Mouse (Mus musculus) stomach, postnatal 0 days (tissue): ENCODE data around the gene Agbl4. TPM values are rescaled to one million over a fixed set of nuclear protein-coding genes. Genes with fewer than 3 reads are reported as not detected.
A peak's percentile ranks its signal among the peaks of the same experiment; 100 is the strongest.

Source experiments
- ATAC-seq: fragments of 200-750 bp; cut with Nextera tagmentation; 2 replicates; pipeline ENCODE4 v1.8.0; 2017; ENCODE audit not compliant: low FRiP score, low TSS enrichment
- DNase-seq: peaks from one replicate; pipeline ENCODE4 v3.0.0-alpha.2; 2016; ENCODE audit warnings: low spot score
- H3K27ac ChIP-seq: fragments of 300-500 bp; sonication (generic); replicated peaks from 2 replicates; pipeline ENCODE4 v1.5.1; 2014; ENCODE audit warnings: mild to moderate bottlenecking, control low read depth
- H3K27me3 ChIP-seq: fragments of 300-500 bp; sonication (generic); 2 replicates; pipeline ENCODE4 v1.6.1; 2014; ENCODE audit warnings: low read length; ENCODE audit not compliant: control insufficient read depth, insufficient read depth
- H3K36me3 ChIP-seq: fragments of 300-500 bp; sonication (generic); 2 replicates; pipeline ENCODE4 v1.6.1; 2014; ENCODE audit warnings: low read length, mixed read lengths; ENCODE audit not compliant: control insufficient read depth, insufficient read depth
- H3K4me1 ChIP-seq: fragments of 300-500 bp; sonication (generic); replicated peaks from 2 replicates; pipeline ENCODE4 v1.6.1; 2014; ENCODE audit warnings: antibody characterized with exemption; ENCODE audit not compliant: control insufficient read depth, insufficient read depth
- H3K4me2 ChIP-seq: fragments of 300-500 bp; sonication (generic); replicated peaks from 2 replicates; pipeline ENCODE4 v1.6.1; 2014; ENCODE audit warnings: low read depth, mild to moderate bottlenecking, control low read depth, moderate library complexity
- H3K4me3 ChIP-seq: fragments of 300-500 bp; sonication (generic); 2 replicates; pipeline ENCODE4 v1.5.1; 2014; ENCODE audit warnings: low read depth, low read length, control low read depth
- H3K9ac ChIP-seq: fragments of 300-500 bp; sonication (generic); 2 replicates; pipeline ENCODE4 v1.6.1; 2014; ENCODE audit warnings: mild to moderate bottlenecking, low read length, control low read depth, mixed read lengths
- H3K9me3 ChIP-seq: fragments of 300-500 bp; sonication (generic); 2 replicates; pipeline ENCODE4 v1.6.1; 2016; ENCODE audit warnings: low read length; ENCODE audit not compliant: control insufficient read depth
- CTCF ChIP-seq: IDR thresholded peaks from 2 replicates; pipeline ENCODE4 v1.5.1; 2016; ENCODE audit warnings: antibody characterized with exemption, low read depth, mild to moderate bottlenecking, moderate library complexity
- EP300 ChIP-seq: optimal IDR thresholded peaks from 2 replicates; pipeline ENCODE3; 2016; ENCODE audit warnings: antibody characterized with exemption
- WGBS: fragments of 180-500 bp; shearing (Covaris S2); extraction: QIAGEN DNeasy Blood & Tissue Kit; methylation state at CpG from one replicate; pipeline ENCODE4 v1.1.7; 2014; 5-methylcytosine and 5-hydroxymethylcytosine counted together
- polyA plus RNA-seq: library from polyadenylated mRNA; unstranded; fragments of >200 nt; fragmentation: Nextera tagmentation; extraction: Ambion mirVana; gene quantifications from 2 replicates; pipeline ENCODE4 v1.2.1, GENCODE M21; 2015

The Agbl4 gene
- polyA plus RNA-seq, 1 experiment from 2014 or later = 0.10 TPM

DNA sequence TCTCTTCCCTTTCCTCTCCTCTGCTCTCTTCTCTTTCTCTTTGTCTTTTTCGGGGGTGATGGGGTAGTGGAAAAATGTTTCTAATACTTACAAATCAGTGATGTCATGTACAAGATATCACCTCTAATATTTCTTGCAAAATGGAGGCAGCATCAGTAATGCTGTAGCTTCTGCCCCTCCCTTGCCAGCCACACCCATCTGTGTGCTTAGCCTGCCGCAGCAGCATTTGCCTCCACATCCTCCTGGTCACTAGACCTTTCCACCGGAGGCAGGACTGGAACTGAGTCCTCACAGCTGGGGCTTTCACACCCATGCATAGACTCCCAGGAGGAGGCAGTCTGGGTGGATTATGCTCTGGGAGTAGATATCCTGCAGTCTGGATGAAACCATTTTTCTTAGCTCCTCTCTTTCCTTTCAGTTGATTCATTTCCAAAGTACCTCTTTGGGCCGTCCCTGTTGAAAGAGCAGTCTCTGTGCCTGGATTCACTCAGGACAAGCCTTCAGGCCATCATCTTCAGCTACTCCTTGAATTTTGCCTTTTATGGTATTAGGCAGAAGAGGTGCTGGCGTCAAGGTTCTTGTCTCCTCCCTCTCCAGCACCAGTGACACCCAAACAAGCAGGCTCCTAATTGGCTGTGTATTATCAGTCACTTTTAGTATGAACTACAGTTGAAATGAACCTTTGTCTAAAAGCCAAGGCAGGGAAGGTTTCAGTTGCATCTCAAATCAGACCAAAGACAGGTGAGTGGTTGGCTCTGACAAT lies 1105.7 kb downstream of the Agbl4 start:
- TF ChIP-seq EP300 (no peak), CTCF (no peak)
- Histone ChIP-seq H3K27me3 (no peaks in the 10 kb centered on the region), H3K9ac (no peak overlapping the region), H3K4me3 (no peak overlapping the region), H3K9me3 (no peaks in the 10 kb centered on the region), H3K4me1 (no peaks in the 10 kb centered on the region), H3K4me2 (no peak overlapping the region), H3K36me3 (no peaks in the 10 kb centered on the region), H3K27ac (no peak overlapping the region)
- WGBS = 38% methylated on average over 5 of the region's 5 CpGs
- ATAC-seq (0 out of 2 replicates have a peak, but pooled peaks have one; percentile 38), DNase-seq (no peak)

DNA sequence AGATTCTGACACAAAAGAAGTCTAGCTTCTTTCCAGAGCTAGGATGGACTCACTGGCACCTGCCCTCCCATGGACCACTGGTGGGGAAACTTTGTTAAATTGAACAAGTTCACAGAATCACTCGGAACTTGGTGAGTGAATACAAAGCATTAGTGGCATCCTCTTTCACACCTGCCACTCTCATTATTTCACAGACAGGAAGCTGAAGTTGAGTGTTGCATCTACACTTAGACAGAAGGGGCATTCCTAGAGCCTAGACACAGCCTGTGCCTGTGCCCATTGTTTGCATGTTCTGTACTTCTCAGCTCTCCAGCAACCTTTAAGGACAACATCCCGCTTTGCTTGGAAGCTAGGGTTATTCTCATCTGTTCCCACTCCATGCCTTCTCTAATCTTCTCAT lies 1107.5 kb downstream of the Agbl4 start:
- Histone ChIP-seq H3K27me3 (no peaks in the 10 kb centered on the region), H3K9me3 (no peaks in the 10 kb centered on the region), H3K4me1 (no peaks in the 10 kb centered on the region), H3K4me2 (no peak overlapping the region), H3K9ac (no peak overlapping the region), H3K4me3 (no peak overlapping the region), H3K36me3 (no peaks in the 10 kb centered on the region), H3K27ac (no peak overlapping the region)
- 70% methylated on average over 2 of the region's 2 CpGs for WGBS
- ATAC-seq = no peak
- DNase-seq = no peak
- TF ChIP-seq CTCF = no peak
- no peak for TF ChIP-seq EP300

DNA sequence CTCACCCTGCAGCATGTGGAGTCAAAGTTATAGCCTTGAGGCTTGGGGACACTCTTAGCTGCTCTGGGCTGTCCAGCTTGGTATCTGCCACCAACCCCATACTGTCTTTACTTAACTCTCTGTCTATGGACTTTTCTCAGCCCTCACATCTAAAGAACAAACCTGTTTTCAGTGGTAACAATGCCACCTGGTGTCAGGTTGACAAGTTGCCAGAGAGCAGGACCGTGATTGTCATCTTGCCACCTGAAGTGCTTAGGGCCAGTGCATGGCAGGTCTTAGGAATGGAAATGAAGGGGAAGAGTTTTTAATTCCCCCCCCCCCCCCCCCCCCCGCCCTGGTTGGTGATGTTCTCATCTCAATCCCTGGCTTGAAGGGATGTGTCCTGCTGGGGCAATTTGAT lies 1112.7 kb downstream of the Agbl4 start:
- no peaks in the 10 kb centered on the region for H3K9me3 ChIP-seq
- H3K9ac ChIP-seq = no peak overlapping the region
- WGBS = 16% methylated on average over 2 of the region's 2 CpGs
- no peak overlapping the region for H3K4me2 ChIP-seq
- H3K36me3 ChIP-seq = no peaks in the 10 kb centered on the region
- no peak overlapping the region for H3K4me3 ChIP-seq
- no peaks in the 10 kb centered on the region for H3K27me3 ChIP-seq
- no peaks in the 10 kb centered on the region for H3K4me1 ChIP-seq
- ATAC-seq (no peak), DNase-seq (no peak)
- H3K27ac ChIP-seq = no peak overlapping the region
- TF ChIP-seq EP300 = no peak
- TF ChIP-seq CTCF = peak; percentile 64

DNA sequence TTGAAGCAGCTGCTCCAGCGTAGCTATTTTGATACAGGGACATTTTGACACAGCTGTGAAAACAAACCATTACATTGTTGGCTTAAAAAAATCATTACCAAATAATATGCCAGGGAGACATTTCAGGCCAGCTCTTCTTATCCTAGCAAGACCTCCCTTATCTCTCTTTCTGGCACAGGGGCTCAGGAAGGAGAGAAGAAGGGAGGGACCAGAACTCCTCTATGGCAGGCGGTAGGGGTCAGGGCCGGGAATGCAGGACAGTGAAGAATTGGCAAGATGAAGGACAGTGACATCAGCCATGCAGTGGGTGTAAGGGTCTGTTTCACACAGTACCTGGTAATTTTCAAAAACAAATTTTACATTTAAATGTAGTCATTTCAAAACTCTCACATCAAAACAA lies 1116.5 kb downstream of the Agbl4 start:
- Histone ChIP-seq H3K4me2 (no peak overlapping the region), H3K27ac (no peak overlapping the region), H3K36me3 (no peaks in the 10 kb centered on the region), H3K9ac (no peak overlapping the region), H3K4me1 (no peaks in the 10 kb centered on the region), H3K9me3 (no peaks in the 10 kb centered on the region), H3K4me3 (no peak overlapping the region), H3K27me3 (no peaks in the 10 kb centered on the region)
- ATAC-seq = no peak
- DNase-seq = no peak
- 43% methylated on average over 3 of the region's 3 CpGs for WGBS
- no peak for TF ChIP-seq EP300
- TF ChIP-seq CTCF = no peak

DNA sequence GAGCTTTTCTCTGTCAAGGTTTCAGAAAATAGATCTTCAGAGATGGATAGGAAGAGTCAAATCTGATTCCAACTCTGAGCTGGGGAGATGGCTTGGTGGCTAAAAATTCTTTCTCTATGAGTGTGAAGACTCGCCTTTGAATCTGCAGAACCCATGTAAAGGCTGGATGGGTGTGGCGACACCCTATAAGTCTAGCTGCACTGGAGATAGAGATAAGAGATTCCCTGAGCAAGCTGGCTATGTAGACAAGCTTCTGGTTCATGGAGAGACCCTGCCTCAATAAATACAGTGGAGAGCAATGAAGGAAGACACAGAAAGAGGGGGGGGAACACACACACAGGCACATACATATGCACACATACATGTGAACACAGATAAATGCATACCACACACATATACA lies 1118.7 kb downstream of the Agbl4 start:
- Histone ChIP-seq H3K9ac (no peak overlapping the region), H3K4me1 (no peaks in the 10 kb centered on the region), H3K36me3 (no peaks in the 10 kb centered on the region), H3K4me3 (no peak overlapping the region), H3K9me3 (no peaks in the 10 kb centered on the region), H3K4me2 (no peak overlapping the region), H3K27ac (no peak overlapping the region), H3K27me3 (no peaks in the 10 kb centered on the region)
- ATAC-seq (no peak), DNase-seq (no peak)
- TF ChIP-seq CTCF (no peak), EP300 (no peak)
- WGBS = 80% methylated on average over 2 of the region's 2 CpGs

DNA sequence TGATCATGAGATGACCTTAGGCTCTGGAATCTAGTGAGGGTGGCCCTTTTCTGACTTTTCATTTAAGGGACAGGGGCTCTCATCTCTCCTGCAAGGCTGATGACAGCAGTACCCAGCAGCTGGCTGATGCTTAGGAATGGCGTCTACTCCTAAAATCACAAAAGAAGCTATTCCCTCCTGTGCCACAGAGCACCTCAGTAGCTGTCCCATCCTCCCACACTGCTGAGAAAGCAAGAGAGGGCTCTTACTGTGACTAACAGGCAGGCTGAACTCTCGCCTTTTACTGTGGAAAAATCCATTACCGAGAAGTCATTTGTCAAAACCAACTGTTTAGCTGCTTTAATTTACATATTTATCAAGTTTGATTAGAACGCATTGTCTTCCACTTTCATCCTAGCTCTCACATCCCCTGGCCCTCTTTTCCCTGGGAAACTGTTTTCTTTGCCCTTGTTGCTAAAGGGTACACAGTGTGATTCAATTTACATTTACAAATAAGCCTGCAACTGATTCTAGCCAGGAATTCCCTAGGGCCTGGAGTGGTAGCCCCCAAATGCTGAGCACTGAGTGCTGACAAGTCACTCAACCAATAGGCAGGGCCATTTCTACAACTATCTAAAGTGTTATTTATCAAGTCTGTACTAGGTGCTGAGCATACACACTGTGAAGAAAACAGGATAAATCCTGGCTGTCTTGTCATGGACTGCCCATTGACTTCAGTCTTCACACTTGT lies 1119.8 kb downstream of the Agbl4 start:
- Histone ChIP-seq H3K27ac (no peak overlapping the region), H3K4me1 (no peaks in the 10 kb centered on the region), H3K9me3 (no peaks in the 10 kb centered on the region), H3K9ac (no peak overlapping the region), H3K4me3 (no peak overlapping the region), H3K36me3 (no peaks in the 10 kb centered on the region), H3K27me3 (no peaks in the 10 kb centered on the region), H3K4me2 (no peak overlapping the region)
- TF ChIP-seq CTCF = no peak
- no peak for TF ChIP-seq EP300
- DNase-seq = no peak
- ATAC-seq = no peak
- WGBS = 41% methylated on average over 4 of the region's 4 CpGs
